ENCODE assay signal across 9 mouse cellular contexts in genomic region chr2:26561351-26562016, GRCm38 (mm10). TPM values are rescaled to one million over a fixed set of nuclear protein-coding genes. Genes with fewer than 3 reads are reported as not detected.
DNase-seq lines count a peak whose midpoint lies in the region; ATAC-seq and TF ChIP-seq lines count a peak whose summit lies in the region.
"Had no signal": no experiment of that assay in that cellular context is flagged by ENCODE, and none has a peak within 500 bp of the region (broad histone marks: within the 10 kb centered on the region; RNA-seq: fewer than 3 reads in every experiment).

No protein-coding gene starts in this region.

- peak; percentile 97 for TF ChIP-seq CTCF in E14TG2a.4 (conservative IDR thresholded peaks at IDR 0.05; ENCODE audit: low read length)
- TF ChIP-seq CTCF in liver, embryonic 14.5 days (IDR thresholded peaks at IDR 0.05; ENCODE audit: low read depth), result peak; percentile 84

- no peak overlapping the region for H3K4me3 ChIP-seq in E14TG2a.4 (replicated peaks; ENCODE audit: low read length)
- H3K4me3 ChIP-seq in embryonic facial prominence, embryonic 15.5 days (replicated peaks), result no peak overlapping the region
- no peak overlapping the region for H3K4me3 ChIP-seq in hindbrain, embryonic 13.5 days
- no peak overlapping the region for H3K4me3 ChIP-seq in liver, embryonic 14.5 days (ENCODE audit: insufficient read depth in 1 of 2, low read depth in 2 of 2, low read length in 2 of 2)
- H3K4me3 ChIP-seq in neural tube, embryonic 13.5 days, result no peak overlapping the region

- no peak overlapping the region for H3K9ac ChIP-seq in embryonic facial prominence, embryonic 15.5 days
- H3K9ac ChIP-seq in hindbrain, embryonic 13.5 days, result no peak overlapping the region
- H3K9ac ChIP-seq in liver, embryonic 14.5 days (replicated peaks), result no peak overlapping the region
- no peak overlapping the region for H3K9ac ChIP-seq in neural tube, embryonic 13.5 days

- H3K27ac ChIP-seq in embryonic facial prominence, embryonic 15.5 days (replicated peaks), result no peak overlapping the region
- H3K27ac ChIP-seq in hindbrain, embryonic 13.5 days, result no peak overlapping the region
- H3K27ac ChIP-seq in liver, embryonic 14.5 days, result no peak overlapping the region
- no peak overlapping the region for H3K27ac ChIP-seq in neural tube, embryonic 13.5 days (replicated peaks)

- H3K4me2 ChIP-seq in embryonic facial prominence, embryonic 15.5 days (replicated peaks), result no peak overlapping the region
- H3K4me2 ChIP-seq in hindbrain, embryonic 13.5 days, result no peak overlapping the region
- no peak overlapping the region for H3K4me2 ChIP-seq in liver, embryonic 14.5 days (ENCODE audit: low read depth)
- H3K4me2 ChIP-seq in neural tube, embryonic 13.5 days, result no peak overlapping the region

- ATAC-seq in embryonic facial prominence, embryonic 15.5 days (ENCODE audit: insufficient number of reproducible peaks, low FRiP score, low TSS enrichment, low read depth), result peak; percentile 47
- peak; percentile 65; the same call in 1 of the 2 replicates for ATAC-seq in hindbrain, embryonic 13.5 days (ENCODE audit: low FRiP score)
- ATAC-seq in liver, embryonic 14.5 days (ENCODE audit: insufficient read depth), result peak; percentile 45; the same call in 1 of the 2 replicates
- peak; percentile 83 for ATAC-seq in neural tube, embryonic 13.5 days (ENCODE audit: low read depth)

- H3K36me3 ChIP-seq in E14TG2a.4 (ENCODE audit: insufficient read depth, low read length), result no peaks in the 10 kb centered on the region
- H3K36me3 ChIP-seq in embryonic facial prominence, embryonic 15.5 days, result no peaks in the 10 kb centered on the region
- H3K36me3 ChIP-seq in hindbrain, embryonic 13.5 days, result no peaks in the 10 kb centered on the region
- no peaks in the 10 kb centered on the region for H3K36me3 ChIP-seq in liver, embryonic 14.5 days (replicated peaks; ENCODE audit: control insufficient read depth, insufficient read depth, low read depth)
- no peaks in the 10 kb centered on the region for H3K36me3 ChIP-seq in neural tube, embryonic 13.5 days

- no peaks in the 10 kb centered on the region for H3K9me3 ChIP-seq in E14TG2a.4 (ENCODE audit: low read length)
- no peaks in the 10 kb centered on the region for H3K9me3 ChIP-seq in embryonic facial prominence, embryonic 15.5 days (replicated peaks)
- no peaks in the 10 kb centered on the region for H3K9me3 ChIP-seq in hindbrain, embryonic 13.5 days
- no peaks in the 10 kb centered on the region for H3K9me3 ChIP-seq in liver, embryonic 14.5 days (ENCODE audit: control insufficient read depth, low read length)
- no peaks in the 10 kb centered on the region for H3K9me3 ChIP-seq in neural tube, embryonic 13.5 days

- peaks cover 23% of the 10 kb centered on the region for H3K4me1 ChIP-seq in E14TG2a.4 (replicated peaks; ENCODE audit: low read depth, low read length)
- H3K4me1 ChIP-seq in embryonic facial prominence, embryonic 15.5 days, result peaks cover 14% of the 10 kb centered on the region
- H3K4me1 ChIP-seq in hindbrain, embryonic 13.5 days (replicated peaks), result peaks cover 25% of the 10 kb centered on the region
- peaks cover 0 to 11% of the 10 kb centered on the region in 2 experiments; a peak in 2 of 4 replicates for H3K4me1 ChIP-seq in liver, embryonic 14.5 days (replicated peaks; ENCODE audit: control insufficient read depth in 2 of 2, insufficient read depth in 2 of 2, low read length in 1 of 2)
- H3K4me1 ChIP-seq in neural tube, embryonic 13.5 days (replicated peaks), result peaks cover 24% of the 10 kb centered on the region

- peak; percentile 53 for DNase-seq in adrenal gland, postnatal 10 days
- DNase-seq in adrenal gland, postnatal 4 days (ENCODE audit: low spot score in 2 of 2), result no peak
- DNase-seq in liver, embryonic 14.5 days (ENCODE audit: low read depth in 3 of 3, low spot score in 3 of 3), result no peak
- no peak for DNase-seq in gastrocnemius, adult 8-10 months (ENCODE audit: low spot score in 2 of 2)

- no peaks in the 10 kb centered on the region; the same call in 1 of the 2 replicates for H3K27me3 ChIP-seq in E14TG2a.4 (ENCODE audit: insufficient read depth, low read length)
- H3K27me3 ChIP-seq in embryonic facial prominence, embryonic 15.5 days, result no peaks in the 10 kb centered on the region
- 0 out of 2 replicates have a peak, but pooled peaks cover 3% of the 10 kb centered on the region for H3K27me3 ChIP-seq in hindbrain, embryonic 13.5 days
- no peaks in the 10 kb centered on the region for H3K27me3 ChIP-seq in liver, embryonic 14.5 days (ENCODE audit: control insufficient read depth, insufficient read depth, low read length)
- H3K27me3 ChIP-seq in neural tube, embryonic 13.5 days, result no peaks in the 10 kb centered on the region

- WGBS in embryonic facial prominence, embryonic 15.5 days, result 43% methylated on average over 6 of the region's 6 CpGs
- WGBS in hindbrain, embryonic 13.5 days, result 46% methylated on average over 6 of the region's 6 CpGs
- WGBS in liver, embryonic 14.5 days (ENCODE audit: insufficient replicate concordance), result 31% methylated on average over 6 of the region's 6 CpGs
- 48% methylated on average over 6 of the region's 6 CpGs for WGBS in neural tube, embryonic 13.5 days

- no peak for TF ChIP-seq EP300 in liver, embryonic 14.5 days (IDR thresholded peaks at IDR 0.05; ENCODE audit: low read depth)

RNA-seq across cellular contexts. Expression of gene Egfl7, which starts 18.3 kb away (rescaled TPM):
- total RNA-seq in adrenal gland, postnatal 10 days (2021), result 100 to 1,000 TPM; 210 to 304 TPM
- 100 to 1,000 TPM; 265 to 295 TPM for total RNA-seq in adrenal gland, postnatal 4 days (2021)
- 111 and 125 TPM in 2 replicates for polyA plus RNA-seq in embryonic facial prominence, embryonic 15.5 days (2015; fragmentation: Nextera tagmentation; extraction: Ambion mirVana)
- polyA plus RNA-seq in hindbrain, embryonic 13.5 days (2015; fragmentation: Nextera tagmentation; extraction: Ambion mirVana), result 72.2 and 78.9 TPM in 2 replicates
- polyA plus RNA-seq in liver, embryonic 14.5 days (2012; rRNA removed), result 61.7 and 68.0 TPM in 2 replicates
- polyA plus RNA-seq in liver, embryonic 14.5 days (2014; fragmentation: Nextera tagmentation; extraction: Ambion mirVana), result 46.8 and 47.6 TPM in 2 replicates
- 78.3 and 82.0 TPM in 2 replicates for polyA plus RNA-seq in neural tube, embryonic 13.5 days (2015; fragmentation: Nextera tagmentation; extraction: Ambion mirVana)
- 10 to 100 TPM; 28.7 to 37.4 (median 31.6) TPM for total RNA-seq in gastrocnemius, adult 8-10 months (2022)

RNA-seq across cellular contexts. Expression of gene Gm20532, which starts 25.0 kb away (rescaled TPM):
- total RNA-seq in adrenal gland, postnatal 10 days (2021), result not detected
- not detected for total RNA-seq in adrenal gland, postnatal 4 days (2021)
- not detected in 2 replicates for polyA plus RNA-seq in embryonic facial prominence, embryonic 15.5 days (2015; fragmentation: Nextera tagmentation; extraction: Ambion mirVana)
- polyA plus RNA-seq in hindbrain, embryonic 13.5 days (2015; fragmentation: Nextera tagmentation; extraction: Ambion mirVana), result not detected in 2 replicates
- polyA plus RNA-seq in liver, embryonic 14.5 days (2012; rRNA removed), result not detected in 2 replicates
- polyA plus RNA-seq in liver, embryonic 14.5 days (2014; fragmentation: Nextera tagmentation; extraction: Ambion mirVana), result not detected in 2 replicates
- not detected in 2 replicates for polyA plus RNA-seq in neural tube, embryonic 13.5 days (2015; fragmentation: Nextera tagmentation; extraction: Ambion mirVana)
- not detected for total RNA-seq in gastrocnemius, adult 8-10 months (2022)
- total RNA-seq: left cerebral cortex, postnatal 36 days had no signal

RNA-seq across cellular contexts. Expression of gene Agpat2, which starts 42.7 kb away (rescaled TPM):
- 100 to 1,000 TPM; 333 to 433 TPM for total RNA-seq in adrenal gland, postnatal 10 days (2021)
- total RNA-seq in adrenal gland, postnatal 4 days (2021), result 100 to 1,000 TPM; 121 to 156 TPM
- polyA plus RNA-seq in embryonic facial prominence, embryonic 15.5 days (2015; fragmentation: Nextera tagmentation; extraction: Ambion mirVana), result 31.7 and 32.2 TPM in 2 replicates
- polyA plus RNA-seq in hindbrain, embryonic 13.5 days (2015; fragmentation: Nextera tagmentation; extraction: Ambion mirVana), result 6.8 and 7.0 TPM in 2 replicates
- 27.2 and 29.8 TPM in 2 replicates for polyA plus RNA-seq in liver, embryonic 14.5 days (2012; rRNA removed)
- 31.4 and 32.8 TPM in 2 replicates for polyA plus RNA-seq in liver, embryonic 14.5 days (2014; fragmentation: Nextera tagmentation; extraction: Ambion mirVana)
- 6.0 and 7.4 TPM in 2 replicates for polyA plus RNA-seq in neural tube, embryonic 13.5 days (2015; fragmentation: Nextera tagmentation; extraction: Ambion mirVana)
- total RNA-seq in gastrocnemius, adult 8-10 months (2022), result 1 to 10 TPM; 2.9 to 8.9 (median 5.6) TPM

RNA-seq across cellular contexts. Expression of gene Notch1, which starts 45.0 kb away (rescaled TPM):
- total RNA-seq in adrenal gland, postnatal 10 days (2021), result 10 to 100 TPM; 27.1 to 36.4 TPM
- 10 to 100 TPM; 35.1 to 48.7 TPM for total RNA-seq in adrenal gland, postnatal 4 days (2021)
- polyA plus RNA-seq in embryonic facial prominence, embryonic 15.5 days (2015; fragmentation: Nextera tagmentation; extraction: Ambion mirVana), result 26.0 and 30.3 TPM in 2 replicates
- polyA plus RNA-seq in hindbrain, embryonic 13.5 days (2015; fragmentation: Nextera tagmentation; extraction: Ambion mirVana), result 17.5 and 19.2 TPM in 2 replicates
- polyA plus RNA-seq in liver, embryonic 14.5 days (2012; rRNA removed), result 1.7 and 1.8 TPM in 2 replicates
- 2.1 and 2.3 TPM in 2 replicates for polyA plus RNA-seq in liver, embryonic 14.5 days (2014; fragmentation: Nextera tagmentation; extraction: Ambion mirVana)
- 19.3 and 20.5 TPM in 2 replicates for polyA plus RNA-seq in neural tube, embryonic 13.5 days (2015; fragmentation: Nextera tagmentation; extraction: Ambion mirVana)
- 1 to 10 TPM; 4.9 to 7.0 (median 5.2) TPM for total RNA-seq in gastrocnemius, adult 8-10 months (2022)
